Mouse (Mus musculus) forebrain, postnatal 0 days (tissue): ENCODE measurements around the gene Tulp2. TPM values are rescaled to one million over a fixed set of nuclear protein-coding genes. Genes with fewer than 3 reads are reported as not detected.

Experiments
- ATAC-seq: fragments of 200-750 bp; cut with Nextera tagmentation; 2 replicates; pipeline ENCODE4 v1.8.0; 2017; ENCODE audit warnings: mild to moderate bottlenecking, moderate library complexity
- DNase-seq: peaks from one replicate; pipeline ENCODE4 v3.0.0-alpha.2; 2015
- H3K27ac ChIP-seq: fragments of 300-500 bp; sonication (generic); 2 replicates; pipeline ENCODE4 v1.5.1; 2014; ENCODE audit warnings: low read depth, mild to moderate bottlenecking, antibody characterized with exemption, low read length, moderate library complexity, mixed read lengths
- H3K27me3 ChIP-seq: fragments of 300-500 bp; sonication (generic); 2 replicates; pipeline ENCODE4 v1.6.1; 2014; ENCODE audit warnings: mild to moderate bottlenecking, low read length, mixed read lengths; ENCODE audit not compliant: insufficient read depth
- H3K36me3 ChIP-seq: fragments of 300-500 bp; sonication (generic); 2 replicates; pipeline ENCODE4 v1.6.1; 2014; ENCODE audit warnings: mild to moderate bottlenecking, moderate library complexity; ENCODE audit not compliant: insufficient read depth
- H3K4me1 ChIP-seq: fragments of 300-500 bp; sonication (generic); 2 replicates; pipeline ENCODE4 v1.6.1; 2014; ENCODE audit warnings: antibody characterized with exemption; ENCODE audit not compliant: insufficient read depth
- H3K4me2 ChIP-seq: fragments of 300-500 bp; sonication (generic); 2 replicates; pipeline ENCODE4 v1.6.1; 2014; ENCODE audit warnings: low read depth, mild to moderate bottlenecking, moderate library complexity
- H3K4me3 ChIP-seq: fragments of 300-500 bp; sonication (generic); 2 replicates; pipeline ENCODE4 v1.5.1; 2014; ENCODE audit warnings: low read depth, low read length, mixed read lengths
- H3K9ac ChIP-seq: fragments of 300-500 bp; sonication (generic); 2 replicates; pipeline ENCODE4 v1.6.1; 2014; ENCODE audit warnings: mild to moderate bottlenecking
- H3K9me3 ChIP-seq: fragments of 300-500 bp; sonication (generic); 2 replicates; pipeline ENCODE4 v1.6.1; 2016; ENCODE audit warnings: low read length
- CTCF ChIP-seq: sonication (generic); IDR thresholded peaks from 2 replicates; pipeline ENCODE4 v1.5.1; 2016; ENCODE audit warnings: antibody characterized with exemption, control low read depth, low read depth
- WGBS: fragments of 180-500 bp; shearing (Covaris S2); extraction: QIAGEN DNeasy Blood & Tissue Kit; methylation state at CpG from one replicate; pipeline ENCODE4 v1.1.7; 2014; 5-methylcytosine and 5-hydroxymethylcytosine counted together
- polyA plus RNA-seq: library from polyadenylated mRNA; unstranded; fragments of >200 nt; fragmentation: Nextera tagmentation; extraction: Ambion mirVana; gene quantifications from 2 replicates; pipeline ENCODE4 v1.2.1, GENCODE M21; 2015
- total RNA-seq: library from RNA; depleted of rRNA; stranded (reverse); fragments of >200 nt; gene quantifications from 2 replicates; pipeline ENCODE4 v1.2.3, GENCODE M21; 2014; rRNA removed

Gene Tulp2
- total RNA-seq (0.19 and 0.46 TPM in 2 replicates), polyA plus RNA-seq (0.07 and 0.25 TPM in 2 replicates)

- H3K27ac ChIP-seq = no peak within 1 kb of the TSS
- H3K9ac ChIP-seq = no peak within 1 kb of the TSS
- WGBS = 52% methylated on average over 15 of the region's 15 CpGs
- no peak within 1 kb of the TSS for H3K4me3 ChIP-seq
- no peak for TF ChIP-seq CTCF
- H3K27me3 ChIP-seq = no peaks in the 10 kb centered on the region
- no peaks in the 10 kb centered on the region for H3K9me3 ChIP-seq
- H3K4me1 ChIP-seq = no peaks in the 10 kb centered on the region
- DNase-seq (peak; percentile 74), ATAC-seq (peak; percentile 90)
- H3K4me2 ChIP-seq = no peak within 1 kb of the TSS
- H3K36me3 ChIP-seq = no peaks in the 10 kb centered on the region
These were observed at the start of gene Tulp2 for GRCm38 (mm10) chr7:45481374-45481927. TSS of gene Tulp2 (plus strand) at chr7:45481877.

- Histone ChIP-seq H3K9ac (peak overlapping the region; percentile 61), H3K4me2 (peak overlapping the region; percentile 97), H3K36me3 (peaks cover 24% of the 10 kb centered on the region), H3K4me3 (peak overlapping the region; percentile 79), H3K4me1 (peaks cover 19% of the 10 kb centered on the region), H3K9me3 (no peaks in the 10 kb centered on the region), H3K27me3 (no peaks in the 10 kb centered on the region), H3K27ac (peak overlapping the region; percentile 81)
- ATAC-seq = no peak
- DNase-seq = no peak
- no peak for TF ChIP-seq CTCF
- WGBS = 1% methylated on average over 7 of the region's 7 CpGs
These were observed 47.9 kb upstream of the Tulp2 start for GRCm38 (mm10) chr7:45433835-45434202.

GRCm38 (mm10) chr7:45434203-45435015 is 47.3 kb upstream of the Tulp2 start, which contains the start of gene Gys1:
TSS of gene Gys1 (plus strand) at chr7:45434844.
- H3K27me3 ChIP-seq = no peaks in the 10 kb centered on the region
- H3K4me3 ChIP-seq = peak within 1 kb of the TSS; percentile 79
- peaks cover 19% of the 10 kb centered on the region for H3K4me1 ChIP-seq
- H3K4me2 ChIP-seq = peak within 1 kb of the TSS; percentile 97
- DNase-seq (peak; percentile 100), ATAC-seq (peak; percentile 97)
- H3K9me3 ChIP-seq = no peaks in the 10 kb centered on the region
- peak within 1 kb of the TSS; percentile 81 for H3K27ac ChIP-seq
- peak within 1 kb of the TSS; percentile 72 for H3K9ac ChIP-seq
- H3K36me3 ChIP-seq = peaks cover 18% of the 10 kb centered on the region
- TF ChIP-seq CTCF = peak; percentile 97
- 1% methylated on average over 45 of the region's 45 CpGs for whole genome bisulfite sequencing

GRCm38 (mm10) chr7:45435038-45435437 is 46.6 kb upstream of the Tulp2 start:
- no peak for DNase-seq
- Histone ChIP-seq H3K4me1 (peaks cover 19% of the 10 kb centered on the region), H3K9ac (peak overlapping the region; percentile 72), H3K36me3 (peaks cover 12% of the 10 kb centered on the region; the same call in 1 of the 2 replicates), H3K9me3 (no peaks in the 10 kb centered on the region), H3K27me3 (no peaks in the 10 kb centered on the region), H3K4me3 (peak overlapping the region; percentile 79), H3K27ac (no peak overlapping the region), H3K4me2 (peak overlapping the region; percentile 93)
- WGBS = 1% methylated on average over 16 of the region's 16 CpGs
- peak; percentile 3 for ATAC-seq
- no peak for TF ChIP-seq CTCF

GRCm38 (mm10) chr7:45436444-45436843 is 45.2 kb upstream of the Tulp2 start:
- ATAC-seq = no peak
- Histone ChIP-seq H3K4me3 (no peak overlapping the region), H3K9ac (no peak overlapping the region), H3K27me3 (no peaks in the 10 kb centered on the region), H3K36me3 (no peaks in the 10 kb centered on the region), H3K27ac (no peak overlapping the region), H3K4me2 (no peak overlapping the region), H3K4me1 (peaks cover 19% of the 10 kb centered on the region), H3K9me3 (no peaks in the 10 kb centered on the region)
- no peak for TF ChIP-seq CTCF
- no peak for DNase-seq
- 93% methylated on average over 5 of the region's 5 CpGs for WGBS

GRCm38 (mm10) chr7:45437046-45437445 is 44.6 kb upstream of the Tulp2 start:
- WGBS = 34% methylated on average over 6 of the region's 6 CpGs
- Histone ChIP-seq H3K36me3 (no peaks in the 10 kb centered on the region), H3K9me3 (no peaks in the 10 kb centered on the region), H3K4me2 (no peak overlapping the region), H3K4me1 (peaks cover 19% of the 10 kb centered on the region), H3K27me3 (no peaks in the 10 kb centered on the region), H3K27ac (no peak overlapping the region), H3K9ac (no peak overlapping the region), H3K4me3 (no peak overlapping the region)
- no peak for DNase-seq
- TF ChIP-seq CTCF = no peak
- no peak for ATAC-seq
